Mouse (Mus musculus) gastrocnemius, adult 2 months (tissue): Measurements from ENCODE around the gene Tbx5. TPM values are rescaled to one million over a fixed set of nuclear protein-coding genes. Genes with fewer than 3 reads are reported as not detected.

ENCODE experiments used
- DNase-seq: peaks from one replicate; pipeline ENCODE4 v3.0.0; 2022
- H3K27ac ChIP-seq: fragments of 200-600 bp; 2 replicates; pipeline ENCODE4 v1.8.1; 2022; ENCODE audit warnings: mild to moderate bottlenecking
- H3K4me3 ChIP-seq: fragments of 200-600 bp; 2 replicates; pipeline ENCODE4 v1.8.1; 2022; ENCODE audit warnings: mild to moderate bottlenecking, moderate library complexity
- CTCF ChIP-seq: fragments of 200-600 bp; IDR thresholded peaks from 2 replicates; pipeline ENCODE4 v1.8.1; 2022; ENCODE audit warnings: antibody characterized with exemption, mild to moderate bottlenecking, moderate library complexity
- intact Hi-C: fragments of 180-260 bp; cut with DNase I; formaldehyde crosslinking; loops from one replicate; pipeline ENCODE4 v1.15.1; 2025
- total RNA-seq, 2 experiments: library from RNA; stranded (reverse); gene quantifications; 2 replicates each; pipeline ENCODE4 v1.2.3; 2021

The Tbx5 gene
- total RNA-seq, 2 experiments from 2014 or later: 0.28 TPM; not detected in 1

- DNase-seq: no peak
- no peak for TF ChIP-seq CTCF
- Histone ChIP-seq H3K4me3 (peak overlapping the region; percentile 70), H3K27ac (no peak overlapping the region)
- intact Hi-C loops: no loop called here
Observed at GRCm38 (mm10) chr5:119830611-119831010, 1.9 kb upstream of the Tbx5 start.

GRCm38 (mm10) chr5:119831201-119831771 lies 1.2 kb upstream of the Tbx5 start:
- no peak for TF ChIP-seq CTCF
- peak overlapping the region; percentile 70 for H3K4me3 ChIP-seq
- intact Hi-C loops: no loop called here
- no peak overlapping the region; the same call in 1 of the 2 replicates for H3K27ac ChIP-seq
- peak; percentile 30 for DNase-seq

GRCm38 (mm10) chr5:119831791-119832478 lies 533 bp upstream of the Tbx5 start:
- intact Hi-C loops: no loop called here
- no peak for DNase-seq
- Histone ChIP-seq H3K27ac (no peak overlapping the region), H3K4me3 (peak overlapping the region; percentile 70)
- no peak for TF ChIP-seq CTCF

GRCm38 (mm10) chr5:119833223-119834030 lies 959 bp downstream of the Tbx5 start:
- intact Hi-C loops: no loop called here
- no peak for TF ChIP-seq CTCF
- H3K27ac ChIP-seq: no peak overlapping the region
- no peak for DNase-seq
- H3K4me3 ChIP-seq: no peak overlapping the region

- Histone ChIP-seq H3K27ac (no peak overlapping the region), H3K4me3 (no peak overlapping the region)
- intact Hi-C loops: no loop called here
- DNase-seq: no peak
- no peak for TF ChIP-seq CTCF
Observed at GRCm38 (mm10) chr5:119834031-119834403, 1.5 kb downstream of the Tbx5 start.

GRCm38 (mm10) chr5:119835053-119835867 lies 2.8 kb downstream of the Tbx5 start:
- H3K4me3 ChIP-seq: 0 out of 2 replicates have a peak overlapping the region, but pooled peaks have one; percentile 15
- DNase-seq: no peak
- intact Hi-C loops: no loop called here
- no peak for TF ChIP-seq CTCF
- H3K27ac ChIP-seq: no peak overlapping the region

GRCm38 (mm10) chr5:119835868-119836209 lies 3.4 kb downstream of the Tbx5 start:
- H3K27ac ChIP-seq: no peak overlapping the region
- intact Hi-C loops: no loop called here
- no peak for DNase-seq
- TF ChIP-seq CTCF: no peak
- no peak overlapping the region for H3K4me3 ChIP-seq

- H3K4me3 ChIP-seq: no peak overlapping the region
- TF ChIP-seq CTCF: no peak
- DNase-seq: no peak
Observed at GRCm38 (mm10) chr5:119836618-119837305, 4.3 kb downstream of the Tbx5 start.

GRCm38 (mm10) chr5:119837306-119837675 lies 4.8 kb downstream of the Tbx5 start:
- Histone ChIP-seq H3K4me3 (no peak overlapping the region), H3K27ac (no peak overlapping the region)
- intact Hi-C loops: no loop called here
- DNase-seq: no peak
- TF ChIP-seq CTCF: no peak

More at GRCm38 (mm10) chr5:119836618-119837305, 4.3 kb downstream of the Tbx5 start:
- intact Hi-C loops: no loop called here
- no peak overlapping the region for H3K27ac ChIP-seq

GRCm38 (mm10) chr5:119837861-119838260 lies 5.4 kb downstream of the Tbx5 start:
- H3K27ac ChIP-seq: no peak overlapping the region
- intact Hi-C loops: no loop called here
- no peak overlapping the region for H3K4me3 ChIP-seq
- no peak for TF ChIP-seq CTCF
- no peak for DNase-seq

GRCm38 (mm10) chr5:119838441-119838840 lies 6.0 kb downstream of the Tbx5 start:
- no peak for TF ChIP-seq CTCF
- H3K4me3 ChIP-seq: no peak overlapping the region
- H3K27ac ChIP-seq: no peak overlapping the region
- DNase-seq: no peak
- intact Hi-C loops: no loop called here

GRCm38 (mm10) chr5:119839156-119839555 lies 6.7 kb downstream of the Tbx5 start:
- intact Hi-C loops: no loop called here
- no peak overlapping the region for H3K27ac ChIP-seq
- no peak overlapping the region for H3K4me3 ChIP-seq
- DNase-seq: no peak
- no peak for TF ChIP-seq CTCF
